Mouse (Mus musculus): Measurements from ENCODE around the gene Col23a1. TPM values are rescaled to one million over a fixed set of nuclear protein-coding genes. Genes with fewer than 3 reads are reported as not detected.

Col23a1 gene
- polyA plus RNA-seq, 1 experiment = 1.5 TPM

DNA sequence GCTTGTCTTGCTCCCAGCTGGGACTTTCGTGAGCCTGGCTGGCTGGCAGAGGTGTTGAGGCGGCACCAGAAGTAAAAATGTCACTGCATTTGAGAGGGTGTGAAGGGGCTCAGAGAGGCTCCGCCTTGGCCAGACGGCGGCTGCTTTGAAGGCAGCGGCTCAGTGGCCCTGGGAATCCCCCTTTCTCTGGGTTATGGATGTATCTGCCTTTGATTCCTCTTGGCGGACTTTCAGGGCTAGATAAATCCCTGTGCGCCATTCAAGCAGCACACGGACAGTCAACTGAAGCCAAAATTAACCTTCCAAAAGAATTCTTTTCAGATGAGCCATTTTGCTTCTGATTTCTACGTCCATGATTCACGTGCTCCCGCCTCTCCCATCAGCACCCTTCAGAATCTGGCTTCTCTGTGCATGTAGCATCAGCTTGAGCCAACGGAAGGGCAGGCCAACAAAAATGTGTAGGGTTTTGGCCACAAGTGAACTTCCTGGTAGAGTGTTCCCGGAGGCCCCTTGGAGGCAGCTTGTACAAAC is 237.0 kb downstream of the Col23a1 start:
- no peak overlapping the region for H3K27ac ChIP-seq (ENCODE audit: insufficient read depth, low read depth, low read length)
- DNase-seq = no peak
- TF ChIP-seq CTCF (conservative IDR thresholded peaks at IDR 0.05; ENCODE audit: insufficient read depth, insufficient read length, low read depth, low read length) = no peak
- no peak for TF ChIP-seq POLR2A (IDR thresholded peaks at IDR 0.05; ENCODE audit: low read depth, low read length)
- no peaks in the 10 kb centered on the region for H3K36me3 ChIP-seq (ENCODE audit: control insufficient read depth, insufficient read depth, low read length)
- 34% methylated on average over 14 of the region's 14 CpGs for WGBS
- no peaks in the 10 kb centered on the region for H3K27me3 ChIP-seq (replicated peaks; ENCODE audit: control insufficient read depth, insufficient read depth, low read length)
- H3K4me1 ChIP-seq (ENCODE audit: control insufficient read depth, insufficient read depth, low read length) = no peaks in the 10 kb centered on the region
- H3K4me3 ChIP-seq (ENCODE audit: insufficient read depth, low read depth, low read length) = no peak overlapping the region

DNA sequence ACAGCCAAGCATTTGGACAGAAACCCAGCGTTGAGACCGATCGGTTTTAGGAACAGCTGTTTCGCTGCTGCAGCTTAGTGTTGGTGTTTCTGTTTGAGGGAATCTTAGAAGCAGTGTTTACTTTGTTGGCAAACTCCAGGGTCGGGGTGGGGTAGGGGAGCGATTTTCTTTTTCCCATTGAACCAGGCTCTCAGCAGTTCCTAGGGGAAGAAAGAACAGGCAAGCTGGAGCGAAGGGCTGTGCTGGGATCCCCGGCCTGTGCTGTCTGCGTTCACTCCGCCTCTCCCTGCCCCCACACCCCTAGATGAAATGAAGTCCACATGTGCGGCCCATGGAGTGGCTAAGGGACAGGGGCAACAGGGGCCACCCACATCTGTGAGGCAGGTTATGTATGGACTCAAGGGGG is 243.4 kb downstream of the Col23a1 start:
- no peak for DNase-seq
- H3K27ac ChIP-seq (ENCODE audit: insufficient read depth, low read depth, low read length) = no peak overlapping the region
- TF ChIP-seq CTCF (conservative IDR thresholded peaks at IDR 0.05; ENCODE audit: insufficient read depth, insufficient read length, low read depth, low read length) (no peak), POLR2A (IDR thresholded peaks at IDR 0.05; ENCODE audit: low read depth, low read length) (no peak)
- H3K4me3 ChIP-seq (ENCODE audit: insufficient read depth, low read depth, low read length) = no peak overlapping the region
- 73% methylated on average over 11 of the region's 11 CpGs for WGBS
- no peaks in the 10 kb centered on the region for H3K27me3 ChIP-seq (replicated peaks; ENCODE audit: control insufficient read depth, insufficient read depth, low read length)
- H3K36me3 ChIP-seq (ENCODE audit: control insufficient read depth, insufficient read depth, low read length) = no peaks in the 10 kb centered on the region
- H3K4me1 ChIP-seq (ENCODE audit: control insufficient read depth, insufficient read depth, low read length) = no peaks in the 10 kb centered on the region

DNA sequence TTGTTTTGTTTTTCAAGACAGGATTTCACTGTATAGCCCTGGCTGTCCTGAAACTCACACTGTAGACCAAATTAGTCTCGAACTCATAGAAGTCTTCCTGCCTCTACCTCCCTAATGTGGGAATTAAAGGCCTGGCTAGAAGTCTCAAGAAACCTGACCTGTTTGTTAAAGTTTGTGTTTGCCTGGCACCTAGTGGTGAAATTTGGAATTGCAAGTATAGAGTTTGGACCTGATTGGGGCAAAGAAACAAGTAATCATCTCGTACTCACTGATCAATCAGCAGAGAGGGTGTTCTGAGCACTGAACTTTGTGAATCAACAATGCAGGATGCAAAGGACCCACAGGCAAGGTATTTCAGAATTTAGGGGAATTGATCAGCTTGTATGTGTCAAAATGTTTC is 244.6 kb downstream of the Col23a1 start:
- Histone ChIP-seq H3K27ac (ENCODE audit: insufficient read depth, low read depth, low read length) (no peak overlapping the region), H3K4me1 (ENCODE audit: control insufficient read depth, insufficient read depth, low read length) (no peaks in the 10 kb centered on the region), H3K4me3 (ENCODE audit: insufficient read depth, low read depth, low read length) (no peak overlapping the region), H3K36me3 (ENCODE audit: control insufficient read depth, insufficient read depth, low read length) (no peaks in the 10 kb centered on the region), H3K27me3 (replicated peaks; ENCODE audit: control insufficient read depth, insufficient read depth, low read length) (no peaks in the 10 kb centered on the region)
- TF ChIP-seq CTCF (conservative IDR thresholded peaks at IDR 0.05; ENCODE audit: insufficient read depth, insufficient read length, low read depth, low read length) (no peak), POLR2A (IDR thresholded peaks at IDR 0.05; ENCODE audit: low read depth, low read length) (no peak)
- DNase-seq = peak; percentile 69
- WGBS = 30% methylated on average over 2 of the region's 2 CpGs

DNA sequence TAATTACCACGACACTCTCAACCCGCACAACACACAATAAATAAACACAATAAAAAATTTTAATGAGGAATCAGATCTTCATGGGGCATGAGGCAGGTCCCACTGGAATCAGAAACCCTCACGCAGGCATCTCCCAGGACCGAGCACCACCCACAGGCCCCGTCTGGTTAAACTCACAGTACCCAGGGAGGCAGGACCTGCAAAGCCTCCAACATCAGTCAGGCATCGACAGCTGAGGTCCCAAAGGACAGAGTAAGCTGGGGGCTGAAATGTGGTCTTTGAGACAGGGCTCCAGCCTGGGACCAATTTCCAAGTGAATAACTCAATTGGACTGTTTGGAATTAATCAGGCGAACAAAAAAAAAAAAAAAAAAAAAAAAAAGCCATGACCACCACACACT is 248.7 kb downstream of the Col23a1 start:
- no peak overlapping the region for H3K4me3 ChIP-seq (ENCODE audit: insufficient read depth, low read depth, low read length)
- H3K4me1 ChIP-seq (ENCODE audit: control insufficient read depth, insufficient read depth, low read length) = no peaks in the 10 kb centered on the region
- TF ChIP-seq CTCF (conservative IDR thresholded peaks at IDR 0.05; ENCODE audit: insufficient read depth, insufficient read length, low read depth, low read length) (no peak), POLR2A (IDR thresholded peaks at IDR 0.05; ENCODE audit: low read depth, low read length) (no peak)
- H3K27me3 ChIP-seq (replicated peaks; ENCODE audit: control insufficient read depth, insufficient read depth, low read length) = no peaks in the 10 kb centered on the region
- DNase-seq = no peak
- 69% methylated on average over 7 of the region's 7 CpGs for WGBS
- no peaks in the 10 kb centered on the region for H3K36me3 ChIP-seq (ENCODE audit: control insufficient read depth, insufficient read depth, low read length)
- H3K27ac ChIP-seq (ENCODE audit: insufficient read depth, low read depth, low read length) = no peak overlapping the region

DNA sequence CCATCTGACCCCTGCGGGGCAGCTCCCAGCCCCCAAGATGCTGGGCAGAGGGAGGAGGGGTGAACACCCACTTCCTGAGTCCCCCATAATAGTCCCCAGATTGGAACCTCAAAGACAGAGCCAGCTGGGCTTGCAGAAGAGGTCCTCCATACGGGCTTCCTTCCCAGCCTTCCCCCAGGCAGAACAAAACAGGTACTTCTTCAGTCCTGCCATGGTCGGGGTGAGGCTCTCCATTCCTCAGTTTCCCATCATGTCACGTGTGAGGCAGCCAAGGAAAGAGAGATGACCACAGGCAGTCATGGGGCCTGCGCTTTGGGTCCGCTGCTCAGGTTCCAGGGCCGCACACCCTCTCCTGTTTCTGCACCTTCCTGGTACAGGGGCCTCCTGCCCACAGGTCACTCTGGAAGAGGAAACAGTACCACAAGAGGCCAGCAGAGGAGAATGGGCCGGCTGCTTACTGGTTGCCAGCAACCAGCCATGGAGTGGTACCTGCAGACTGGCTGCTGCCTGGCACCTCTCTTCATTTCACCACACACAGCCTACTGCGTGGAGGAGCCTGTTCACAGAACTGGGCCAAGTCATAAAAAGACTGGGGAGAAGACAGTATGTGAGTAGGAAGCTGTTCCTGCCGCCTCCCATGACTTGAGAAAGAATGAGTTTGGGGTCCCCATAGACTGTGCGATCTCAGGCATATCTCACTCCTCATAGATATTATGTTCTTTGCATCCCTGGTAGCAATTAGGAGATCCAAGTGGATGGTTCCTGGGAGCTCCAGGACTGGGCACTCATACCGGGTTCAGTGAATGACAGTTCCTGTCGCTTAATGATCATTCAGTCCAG is 249.4 kb downstream of the Col23a1 start:
- Histone ChIP-seq H3K36me3 (ENCODE audit: control insufficient read depth, insufficient read depth, low read length) (no peaks in the 10 kb centered on the region), H3K4me1 (ENCODE audit: control insufficient read depth, insufficient read depth, low read length) (no peaks in the 10 kb centered on the region), H3K4me3 (ENCODE audit: insufficient read depth, low read depth, low read length) (no peak overlapping the region), H3K27me3 (replicated peaks; ENCODE audit: control insufficient read depth, insufficient read depth, low read length) (no peaks in the 10 kb centered on the region), H3K27ac (ENCODE audit: insufficient read depth, low read depth, low read length) (no peak overlapping the region)
- TF ChIP-seq POLR2A (IDR thresholded peaks at IDR 0.05; ENCODE audit: low read depth, low read length) (no peak), CTCF (conservative IDR thresholded peaks at IDR 0.05; ENCODE audit: insufficient read depth, insufficient read length, low read depth, low read length) (no peak)
- 64% methylated on average over 13 of the region's 13 CpGs for WGBS
- no peak for DNase-seq

DNA sequence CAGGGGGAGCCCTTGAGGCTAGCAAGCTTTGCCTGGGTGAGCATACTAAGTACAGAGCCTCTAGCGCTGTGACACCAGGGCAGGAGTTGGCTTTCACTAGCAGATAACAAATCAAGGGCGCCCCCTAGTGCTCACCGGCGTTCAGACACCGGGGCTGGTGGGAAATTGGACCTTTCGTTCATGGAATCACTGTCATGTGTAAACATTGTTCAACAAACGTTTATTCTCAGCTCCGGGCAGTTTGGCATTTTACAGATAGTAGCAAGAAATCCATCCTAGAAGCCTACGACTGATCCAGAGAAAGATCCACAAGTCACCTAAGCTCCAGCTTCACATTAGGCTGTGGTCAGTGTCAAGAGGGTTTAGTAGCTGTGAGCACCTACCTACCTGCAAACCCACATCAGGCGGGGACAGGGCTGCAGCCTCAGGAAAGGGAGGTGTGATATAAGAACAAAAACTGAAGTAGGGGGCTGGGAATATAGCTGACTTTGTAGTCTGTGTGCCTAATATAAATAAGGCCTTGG is 250.1 kb downstream of the Col23a1 start:
- no peaks in the 10 kb centered on the region for H3K4me1 ChIP-seq (ENCODE audit: control insufficient read depth, insufficient read depth, low read length)
- H3K4me3 ChIP-seq (ENCODE audit: insufficient read depth, low read depth, low read length) = no peak overlapping the region
- no peaks in the 10 kb centered on the region for H3K36me3 ChIP-seq (ENCODE audit: control insufficient read depth, insufficient read depth, low read length)
- peak; percentile 98 for DNase-seq
- H3K27ac ChIP-seq (ENCODE audit: insufficient read depth, low read depth, low read length) = no peak overlapping the region
- no peaks in the 10 kb centered on the region for H3K27me3 ChIP-seq (replicated peaks; ENCODE audit: control insufficient read depth, insufficient read depth, low read length)
- TF ChIP-seq POLR2A (IDR thresholded peaks at IDR 0.05; ENCODE audit: low read depth, low read length) (no peak), CTCF (conservative IDR thresholded peaks at IDR 0.05; ENCODE audit: insufficient read depth, insufficient read length, low read depth, low read length) (peak; percentile 97)
- WGBS = 12% methylated on average over 10 of the region's 10 CpGs

DNA sequence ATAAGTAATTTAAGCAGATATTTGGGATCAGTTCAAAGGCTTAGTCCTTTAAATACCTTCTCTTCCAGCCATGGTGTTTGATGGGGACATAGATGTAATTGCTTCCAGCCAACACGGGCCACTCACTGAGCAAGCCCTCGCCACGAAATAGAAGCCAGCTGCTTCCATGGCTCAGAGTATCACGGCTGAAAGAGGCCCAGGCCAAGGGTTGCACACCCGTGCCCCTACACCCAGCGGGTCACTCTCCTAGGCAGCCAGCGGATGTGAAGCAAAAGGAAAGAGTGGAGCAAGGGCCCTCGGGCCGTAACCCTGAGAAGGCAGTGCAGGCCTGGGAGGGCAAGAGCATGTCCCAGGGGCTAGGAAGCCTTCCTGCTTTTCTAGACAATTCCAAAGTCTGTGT is 252.7 kb downstream of the Col23a1 start:
- peak; percentile 26 for DNase-seq
- no peak overlapping the region for H3K4me3 ChIP-seq (ENCODE audit: insufficient read depth, low read depth, low read length)
- no peaks in the 10 kb centered on the region for H3K4me1 ChIP-seq (ENCODE audit: control insufficient read depth, insufficient read depth, low read length)
- no peak overlapping the region for H3K27ac ChIP-seq (ENCODE audit: insufficient read depth, low read depth, low read length)
- H3K27me3 ChIP-seq (replicated peaks; ENCODE audit: control insufficient read depth, insufficient read depth, low read length) = no peaks in the 10 kb centered on the region
- TF ChIP-seq CTCF (conservative IDR thresholded peaks at IDR 0.05; ENCODE audit: insufficient read depth, insufficient read length, low read depth, low read length) = no peak
- no peak for TF ChIP-seq POLR2A (IDR thresholded peaks at IDR 0.05; ENCODE audit: low read depth, low read length)
- 58% methylated on average over 9 of the region's 9 CpGs for WGBS
- H3K36me3 ChIP-seq (ENCODE audit: control insufficient read depth, insufficient read depth, low read length) = no peaks in the 10 kb centered on the region

Measured in kidney, adult 2 months (tissue).